24 mouse cellular contexts compared by ENCODE assay signal in genomic region chr9:98019876-98020275, GRCm38 (mm10). TPM values are rescaled to one million over a fixed set of nuclear protein-coding genes. Genes with fewer than 3 reads are reported as not detected.
"Had no signal": no experiment of that assay in that cellular context is flagged by ENCODE, and none has a peak within 500 bp of the region (broad histone marks: within the 10 kb centered on the region; RNA-seq: fewer than 3 reads in every experiment).

No protein-coding gene starts in this region.

- H3K4me3 ChIP-seq: heart, adult 2 months; heart, embryonic 13.5 days; heart, embryonic 15.5 days; hindbrain, embryonic 13.5 days; hindbrain, embryonic 15.5 days; kidney, embryonic 15.5 days; limb, embryonic 10.5 days; limb, embryonic 12.5 days; liver, embryonic 13.5 days; liver, embryonic 15.5 days had no signal

- DNase-seq: forebrain, postnatal 0 days; gastrocnemius, postnatal 14 days; gastrocnemius, postnatal 36 days; heart, adult 2 months; heart, postnatal 14 days; heart, postnatal 36 days; kidney, adult 11 months; kidney, adult 2 months; kidney, adult 9 months; kidney, postnatal 14 days; kidney, postnatal 36 days; liver; liver, embryonic 13.5 days had no signal

- H3K27ac ChIP-seq: heart, adult 2 months; heart, embryonic 13.5 days; heart, embryonic 15.5 days; hindbrain, embryonic 13.5 days; hindbrain, embryonic 15.5 days; hindbrain, postnatal 0 days; kidney, embryonic 15.5 days; kidney, postnatal 0 days; limb, embryonic 10.5 days; limb, embryonic 12.5 days; liver, embryonic 13.5 days; liver, embryonic 15.5 days had no signal

RNA-seq across cellular contexts. Expression of gene Clstn2, which starts 13.1 kb away (rescaled TPM):
- total RNA-seq: hematopoietic stem cell, adult 5-6 weeks had no signal
